Mouse (Mus musculus) cerebellum, adult 9-10 months (tissue): ENCODE measurements around the gene Dpep3.
"Not testable (repeated sequence)": the region's sequence is repeated elsewhere in the genome, so short reads cannot be mapped to it uniquely, and the experiment has no call there.

Experiments
- DNase-seq: peaks from one replicate; pipeline ENCODE4 v3.0.0; 2022

The Dpep3 gene

DNA sequence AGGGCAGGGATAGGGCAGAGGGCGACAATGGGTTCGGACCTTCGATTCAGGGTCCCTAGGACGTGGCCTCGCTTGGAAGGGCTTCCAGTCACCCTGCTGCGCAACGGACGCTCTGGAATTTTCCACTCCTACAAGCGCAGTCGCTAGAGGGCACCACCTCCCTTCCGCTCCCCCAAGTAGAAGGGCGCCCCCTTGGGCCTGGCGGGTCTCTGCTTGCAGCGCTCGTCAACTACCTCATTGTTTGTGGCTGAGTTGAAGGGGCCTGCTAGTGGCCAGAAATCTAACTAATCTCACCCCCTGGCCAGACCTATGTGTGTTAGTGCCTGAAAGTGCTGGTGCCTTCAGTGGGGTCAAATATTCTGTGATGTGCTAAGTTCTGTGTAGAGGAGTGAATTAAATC, at the start of gene Dpep3:
Gene Dpep3, minus strand, starts transcription at position 105 of the 400 bp plus-strand sequence.
- no peak for DNase-seq

DNA sequence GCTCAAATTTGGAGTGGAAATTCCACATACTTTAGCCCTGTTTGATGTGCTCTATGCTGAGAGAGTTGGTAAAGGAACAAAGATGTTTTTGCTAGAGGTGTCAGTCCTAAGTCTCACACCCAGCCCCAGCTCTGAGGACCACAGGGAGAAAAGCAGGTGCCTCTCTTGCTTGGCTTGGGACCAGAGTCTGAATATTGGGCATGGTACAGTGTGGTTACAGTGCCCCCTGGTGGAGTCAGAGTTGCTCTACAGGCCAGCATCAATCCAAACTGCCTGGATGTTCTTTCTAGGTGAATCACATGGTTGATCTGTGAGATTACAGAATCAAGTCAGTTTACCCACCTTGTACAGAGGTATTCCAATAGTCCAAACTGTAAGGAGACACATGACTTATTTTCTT, 43.3 kb upstream of the Dpep3 start:
- peak; percentile 90 for DNase-seq

DNA sequence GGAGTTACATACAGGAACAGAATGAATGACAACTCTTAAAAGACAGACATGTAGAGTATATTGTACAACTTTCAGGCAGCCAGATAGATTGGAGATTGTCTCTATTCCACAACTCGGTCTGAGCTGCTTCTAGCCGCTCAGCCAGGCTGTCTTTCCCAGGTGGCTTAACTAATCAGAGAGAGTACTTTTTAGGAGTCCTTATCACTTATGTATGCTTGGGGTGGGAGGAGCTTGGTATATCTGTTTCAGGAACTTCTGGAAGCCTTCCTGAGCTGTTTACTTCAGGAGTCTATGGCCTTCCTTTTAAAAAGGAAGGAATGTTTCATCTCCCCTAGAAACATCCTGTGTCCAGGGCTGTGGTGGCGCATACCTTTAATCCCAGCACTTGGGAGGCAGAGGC, 38.8 kb upstream of the Dpep3 start:
- no peak for DNase-seq

DNA sequence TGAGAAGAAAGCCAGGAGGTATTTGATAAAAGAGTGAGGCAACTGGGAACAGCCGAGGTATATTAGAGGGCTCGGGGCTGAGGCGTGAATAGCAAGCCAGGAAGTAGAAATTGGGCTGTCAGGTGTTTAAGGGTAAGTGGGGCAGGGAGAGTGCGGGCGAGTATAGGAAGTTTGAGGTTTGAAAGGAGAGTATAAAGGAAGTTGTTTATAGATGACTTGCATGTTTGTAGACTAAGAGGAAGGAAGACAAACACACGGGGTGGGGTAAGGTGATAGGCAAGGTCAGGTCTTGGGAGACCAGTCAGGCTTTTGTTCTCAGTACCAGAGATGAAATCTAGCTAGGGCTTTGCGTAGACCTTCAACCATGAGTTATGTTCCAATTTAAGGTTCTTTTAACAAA, 37.9 kb upstream of the Dpep3 start:
- no peak for DNase-seq

DNA sequence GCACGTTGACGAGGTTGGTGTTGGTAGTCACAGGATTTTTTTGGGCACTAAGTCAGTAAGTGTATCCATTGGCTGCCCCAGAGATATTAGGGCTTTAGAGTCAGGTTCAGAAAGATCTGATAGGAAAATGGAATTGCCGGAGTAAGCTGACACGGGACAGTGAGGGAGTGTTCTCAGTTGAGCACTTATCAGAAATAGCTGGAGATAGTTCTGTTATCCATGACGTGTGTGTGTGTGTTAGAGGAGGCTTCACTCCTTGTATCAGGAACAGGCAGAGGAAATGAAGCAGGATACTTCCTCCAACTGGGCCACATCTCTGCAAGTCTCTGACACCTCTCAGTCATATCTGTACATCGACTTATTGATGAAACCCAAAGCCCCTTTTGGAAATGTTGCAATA, 37.1 kb upstream of the Dpep3 start:
- no peak for DNase-seq

DNA sequence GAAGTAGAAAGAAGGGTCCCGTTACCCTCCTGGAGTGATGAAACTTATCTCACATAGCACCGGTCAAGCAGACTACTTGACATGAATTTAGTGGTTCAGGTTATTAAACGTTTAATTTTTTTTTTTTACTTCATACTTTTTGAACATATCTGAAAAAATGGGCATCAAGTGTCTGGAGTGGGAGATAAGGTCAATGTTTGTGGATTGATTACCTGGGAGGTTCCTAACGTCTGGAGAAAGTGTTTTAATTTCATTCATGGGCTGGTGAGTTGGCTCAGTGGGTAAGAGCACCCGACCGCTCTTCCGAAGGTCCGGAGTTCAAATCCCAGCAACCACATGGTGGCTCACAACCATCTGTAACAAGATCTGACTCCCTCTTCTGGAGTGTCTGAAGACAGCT, 33.0 kb upstream of the Dpep3 start:
- not testable (repeated sequence) for DNase-seq

DNA sequence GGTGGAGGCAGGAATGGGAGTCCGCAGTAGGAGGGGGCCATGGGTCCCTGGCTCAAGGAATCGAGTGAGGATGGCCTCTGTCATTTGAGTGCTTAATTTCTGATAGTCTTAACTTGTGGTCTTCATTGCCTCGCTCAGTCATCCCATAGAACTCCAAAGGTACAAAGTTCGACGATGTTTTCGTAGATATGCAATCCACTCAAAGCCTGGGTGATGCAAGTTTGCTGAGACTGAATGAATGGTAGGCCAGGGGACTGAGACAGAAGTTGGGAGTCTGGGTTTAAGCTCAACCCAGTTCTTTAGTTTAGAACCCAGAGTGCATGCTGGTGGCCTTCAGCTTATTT, 32.4 kb upstream of the Dpep3 start, which contains the start of gene Ddx28:
Gene Ddx28, minus strand, starts transcription at position 240 of the 344 bp plus-strand sequence.
- DNase-seq, result no peak

DNA sequence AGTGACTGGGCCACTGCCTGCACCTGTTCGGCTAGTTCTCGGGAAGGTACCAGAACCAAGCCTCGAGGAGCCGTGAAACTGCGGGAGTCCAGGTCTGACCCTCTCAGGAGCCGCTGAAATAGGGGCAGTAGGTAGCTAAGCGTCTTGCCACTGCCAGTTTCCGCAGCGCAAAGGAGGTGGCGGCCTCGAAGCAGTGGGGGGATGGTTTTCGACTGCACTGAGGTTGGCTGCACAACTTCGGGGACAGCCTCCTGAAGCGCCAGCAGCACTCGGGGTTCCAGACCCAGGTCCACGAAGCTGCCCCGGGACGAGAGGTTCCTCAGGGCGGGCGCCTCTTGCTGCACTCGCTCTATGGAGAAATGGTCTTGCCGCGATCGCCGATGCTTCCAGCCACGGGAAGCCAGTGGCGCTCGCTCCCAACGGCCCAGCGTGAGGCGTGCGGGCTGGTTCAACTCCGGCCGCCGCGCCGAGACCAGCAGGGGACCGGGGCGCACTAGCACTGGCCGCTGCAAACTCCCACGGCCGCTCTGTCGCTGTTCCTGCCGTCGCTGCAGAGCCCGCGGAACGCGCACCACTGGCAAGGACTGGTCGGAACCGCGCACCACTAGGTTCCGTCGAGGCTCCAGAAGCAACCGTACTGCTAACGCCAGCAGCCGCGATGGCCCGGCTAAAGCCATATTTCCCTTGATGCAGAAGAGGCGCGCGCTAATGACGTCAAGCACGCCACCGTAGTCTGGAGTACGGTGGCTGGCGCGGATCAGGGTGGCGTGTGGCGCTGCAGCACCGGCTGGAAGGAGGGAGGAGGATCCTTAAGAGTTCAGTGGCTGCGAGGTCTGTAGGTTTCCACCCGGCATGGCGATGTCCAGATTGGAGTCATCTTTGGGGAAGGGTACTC, 31.8 kb upstream of the Dpep3 start:
- DNase-seq, result peak; percentile 91

DNA sequence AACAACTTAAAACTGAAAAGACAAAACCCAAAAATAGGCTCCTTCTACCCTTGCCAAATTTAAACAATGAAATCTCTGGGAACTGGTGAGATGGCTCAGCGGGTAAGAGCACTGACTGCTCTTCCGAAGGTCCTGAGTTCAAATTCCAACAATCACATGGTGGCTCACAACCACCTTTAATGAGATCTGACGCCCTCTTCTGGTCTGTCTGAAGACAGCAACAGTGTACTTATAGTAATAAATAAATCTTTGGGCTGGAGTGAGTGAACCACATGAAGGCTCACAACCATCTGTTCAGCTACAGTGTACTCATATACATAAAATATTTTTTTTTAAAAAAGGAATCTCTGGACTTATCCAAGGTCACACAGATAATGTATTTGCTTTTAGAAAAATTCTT, 28.7 kb upstream of the Dpep3 start:
- DNase-seq, result not testable (repeated sequence)

DNA sequence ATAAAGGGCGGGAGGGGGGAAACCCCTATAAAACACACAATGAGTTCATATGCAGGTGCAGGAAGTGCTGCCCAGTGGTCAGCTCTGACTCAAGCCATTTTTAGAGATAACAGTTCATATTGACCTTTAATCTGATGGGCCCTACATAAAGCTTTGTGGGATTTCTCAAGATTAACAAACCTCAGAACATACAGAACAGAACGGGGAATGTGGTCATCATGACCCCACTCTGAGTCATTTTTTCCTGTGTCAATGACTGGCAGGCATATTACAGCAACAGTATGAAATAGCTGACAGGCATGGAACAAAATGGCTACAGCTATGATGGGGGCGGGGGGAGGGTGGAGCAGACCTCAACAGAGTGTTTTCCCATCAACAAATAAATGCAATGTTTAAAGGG, 27.9 kb upstream of the Dpep3 start:
- DNase-seq, result no peak

DNA sequence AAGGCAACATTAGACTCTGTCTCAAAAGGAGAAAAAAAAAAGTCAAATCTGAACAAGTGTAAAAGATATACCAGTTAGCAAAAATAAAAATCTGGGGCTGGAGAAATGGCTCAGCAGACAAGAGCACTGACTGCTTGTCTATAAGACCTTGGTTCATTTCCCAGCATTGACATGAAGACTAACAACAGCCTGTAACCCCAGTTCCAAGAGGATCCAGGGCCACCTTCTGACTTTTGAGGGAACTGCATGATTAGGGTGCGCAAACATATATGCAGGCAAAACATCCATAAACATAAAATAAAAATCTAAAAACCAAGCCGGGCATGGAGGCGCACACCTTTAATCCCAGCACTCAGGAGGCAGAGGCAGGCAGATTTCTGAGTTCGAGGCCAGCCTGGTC, 27.2 kb upstream of the Dpep3 start:
- no peak for DNase-seq

DNA sequence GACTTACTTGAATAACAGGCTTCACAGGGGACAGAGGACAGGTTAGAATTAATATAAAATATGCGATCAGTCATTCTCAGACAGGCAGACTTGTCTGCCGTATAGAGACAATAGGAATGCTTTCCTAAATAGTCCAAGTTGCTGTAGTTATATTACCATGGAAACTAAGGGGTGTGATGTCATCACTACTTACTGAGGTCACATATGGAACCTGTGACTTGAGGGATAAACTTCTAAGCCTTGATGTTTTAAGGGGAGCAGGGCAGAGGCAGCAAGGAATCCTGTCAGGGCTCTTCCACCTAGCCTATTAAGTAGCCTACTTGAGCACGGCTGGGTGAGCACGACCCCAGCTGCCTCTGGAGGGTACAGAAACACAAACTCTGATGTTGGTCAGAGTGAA, 26.6 kb upstream of the Dpep3 start, which contains the start of gene Dpep2nb:
Gene Dpep2nb, minus strand, starts transcription at position 101 of the 400 bp plus-strand sequence.
- DNase-seq, result no peak

DNA sequence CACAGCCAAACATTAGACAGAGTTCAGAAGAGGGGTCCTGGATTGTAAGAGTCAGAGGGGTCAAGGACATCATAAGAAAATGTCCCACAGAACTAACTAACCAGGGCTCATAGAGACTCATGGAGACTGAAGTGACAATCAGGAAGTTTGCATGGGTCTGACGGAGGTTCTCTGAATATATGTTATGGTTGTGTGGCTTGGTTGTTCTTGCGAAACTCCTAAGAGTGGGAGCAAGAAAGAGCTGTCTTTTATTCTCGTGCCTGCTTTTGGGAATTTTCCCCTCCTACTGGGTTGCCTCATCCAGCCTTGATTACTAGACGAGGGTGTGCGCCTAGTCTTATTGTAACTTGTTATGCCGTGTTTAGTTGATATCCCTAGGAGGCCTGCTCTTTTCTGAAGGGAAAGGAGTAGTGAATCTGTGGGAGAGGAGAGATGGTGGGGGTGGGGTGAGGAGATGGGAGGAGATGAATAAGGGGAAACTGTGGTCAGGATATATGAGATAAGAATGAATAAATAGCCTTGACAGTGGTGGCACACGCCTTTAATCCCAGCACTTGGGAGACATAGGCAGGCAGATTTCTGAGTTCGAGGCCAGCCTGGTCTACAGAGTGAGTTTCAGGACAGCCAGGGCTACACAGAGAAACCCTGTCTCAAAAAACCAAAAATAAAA, 25.4 kb upstream of the Dpep3 start:
- DNase-seq, result no peak

DNA sequence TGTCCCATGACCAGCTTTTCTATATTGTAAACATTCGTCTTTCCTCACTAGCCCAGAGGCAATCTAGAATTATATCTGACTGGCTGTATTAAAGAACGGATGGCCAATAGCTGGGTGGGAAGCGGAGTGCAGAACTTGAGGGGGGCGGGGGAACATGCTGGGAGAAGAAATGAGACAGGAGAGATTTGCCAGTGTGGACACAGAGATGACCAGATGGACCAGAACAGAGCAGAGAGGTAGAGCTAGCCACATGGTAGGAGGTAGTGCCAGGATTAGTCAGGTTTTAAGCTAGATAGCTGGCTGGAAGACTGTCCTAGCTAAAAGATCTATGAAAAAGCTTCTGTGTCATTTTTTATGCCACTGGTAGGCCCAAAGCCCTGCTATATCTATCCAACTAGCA, 22.7 kb upstream of the Dpep3 start:
- DNase-seq, result peak; percentile 90

DNA sequence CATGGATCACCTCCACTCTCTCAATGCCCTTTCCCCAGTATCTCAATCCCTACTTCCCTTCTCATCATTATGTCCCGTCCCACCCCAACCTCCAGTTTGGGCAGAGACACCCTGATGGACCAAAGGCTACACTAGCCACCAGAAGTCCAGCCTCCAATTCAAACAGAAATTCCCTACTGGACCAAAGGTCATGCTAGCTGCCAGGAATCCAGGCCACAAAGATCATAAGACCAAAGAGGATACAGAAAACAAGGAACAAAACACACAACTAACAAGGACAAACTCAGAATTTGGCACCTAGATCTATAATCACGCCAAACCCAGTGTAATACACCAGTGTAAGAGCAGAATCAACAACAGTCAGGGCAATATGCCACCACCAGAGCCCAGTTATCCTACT, 19.7 kb upstream of the Dpep3 start:
- no peak for DNase-seq

DNA sequence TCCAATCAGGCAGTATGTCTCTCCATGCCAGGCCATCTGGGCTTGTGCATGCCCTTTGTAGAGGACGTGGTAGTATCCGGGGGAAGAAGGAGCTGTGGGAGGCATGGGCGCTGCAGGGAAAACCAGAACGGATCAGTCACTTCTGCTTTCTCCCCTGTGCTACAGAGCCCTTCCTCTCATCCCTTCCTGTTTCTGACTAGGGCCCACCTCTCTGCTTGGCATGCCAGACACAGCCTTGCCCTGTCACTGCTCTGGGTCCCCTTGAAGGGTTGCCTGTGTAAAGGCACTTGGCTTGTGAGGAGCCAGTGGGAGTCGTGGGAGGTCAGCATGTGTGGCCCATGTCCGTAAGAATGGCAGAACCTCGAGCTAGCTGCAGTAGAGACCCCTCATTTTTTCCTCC, 17.1 kb upstream of the Dpep3 start:
- no peak for DNase-seq

DNA sequence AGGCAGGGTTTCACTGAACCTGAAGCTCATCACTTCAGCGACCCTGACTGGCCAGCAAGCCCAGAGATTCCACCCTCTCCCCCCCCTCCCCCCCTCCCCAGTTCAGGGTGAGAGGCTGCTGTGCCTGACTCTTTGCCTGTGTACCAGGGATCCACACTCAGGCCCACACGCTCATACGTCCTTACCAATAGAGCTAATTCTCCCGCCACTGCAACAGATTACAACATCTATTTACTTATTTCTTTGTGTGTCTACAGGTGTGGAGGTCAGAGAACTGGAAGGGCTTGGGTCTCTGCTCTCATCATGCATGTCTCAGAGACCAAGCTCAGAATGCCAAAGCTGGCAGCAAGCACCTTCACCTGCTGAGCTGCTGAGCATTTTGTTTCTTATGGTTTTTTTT, 14.0 kb upstream of the Dpep3 start:
- no peak for DNase-seq

DNA sequence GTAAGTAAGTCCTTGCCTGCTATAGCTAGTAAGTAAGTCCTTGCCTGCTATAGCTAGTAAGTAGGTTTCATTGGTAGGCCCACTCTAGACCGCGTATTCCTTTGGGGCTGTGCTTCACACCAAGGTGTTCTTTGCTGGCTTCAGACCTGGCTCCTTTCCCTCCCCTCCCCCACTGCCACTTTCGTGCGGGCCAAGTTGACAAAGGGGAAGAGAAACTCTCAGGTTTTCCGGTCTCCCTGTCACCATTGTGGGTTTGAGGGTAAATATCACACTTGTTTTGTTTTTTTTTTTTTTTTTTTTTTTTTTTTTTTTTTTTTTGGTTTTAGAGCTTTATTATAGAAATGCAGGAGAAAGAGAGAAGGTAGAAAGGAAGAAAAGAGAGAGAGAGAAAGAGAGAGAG, 13.3 kb upstream of the Dpep3 start:
- no peak for DNase-seq

DNA sequence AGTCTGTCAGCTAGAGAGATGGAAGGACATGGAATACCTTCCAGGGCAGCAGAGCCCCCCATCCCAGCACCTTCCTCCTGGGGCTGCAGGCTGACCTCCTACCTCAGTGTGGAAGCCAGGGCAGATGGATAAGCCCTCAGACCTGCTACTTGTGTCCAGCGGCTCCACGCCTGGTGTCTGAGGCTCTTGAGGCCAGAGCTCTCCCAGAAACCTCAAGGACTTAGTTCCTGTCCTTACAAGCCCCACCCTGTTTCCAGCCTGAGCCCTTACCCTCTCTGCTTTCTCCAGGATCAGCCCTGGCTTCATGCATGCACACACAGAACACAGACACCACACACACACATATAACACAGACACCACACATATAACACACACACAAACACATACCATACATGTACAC, 12.3 kb upstream of the Dpep3 start:
- no peak for DNase-seq

DNA sequence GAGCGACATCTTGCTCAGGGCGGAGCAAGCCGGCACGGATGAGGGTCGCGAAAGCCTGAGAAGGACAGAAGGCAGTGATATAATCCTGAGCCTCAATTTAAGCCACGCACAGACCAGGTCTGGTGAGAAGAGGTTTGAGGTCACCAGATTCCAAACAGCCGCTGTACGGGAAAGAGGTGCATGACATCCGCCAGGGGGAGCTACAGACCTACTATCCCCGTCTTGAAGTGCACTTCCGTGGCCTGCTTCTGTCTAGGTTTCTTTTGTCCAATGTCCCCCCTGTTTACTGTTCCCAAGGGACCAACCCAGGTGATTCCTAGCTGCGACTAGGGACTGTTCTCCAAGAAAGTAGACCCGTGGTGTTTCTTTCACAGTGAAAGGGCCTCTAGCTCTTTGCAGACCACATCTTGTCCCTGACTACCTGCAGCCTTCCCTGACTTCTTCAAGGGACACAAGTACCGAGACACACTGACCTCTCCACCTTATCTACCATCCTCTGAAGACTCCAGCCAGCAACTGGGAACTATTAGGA, 11.7 kb upstream of the Dpep3 start, which contains the start of gene Dus2:
Gene Dus2, plus strand, starts transcription at position 482 of the 532 bp plus-strand sequence.
- DNase-seq, result peak; percentile 83

DNA sequence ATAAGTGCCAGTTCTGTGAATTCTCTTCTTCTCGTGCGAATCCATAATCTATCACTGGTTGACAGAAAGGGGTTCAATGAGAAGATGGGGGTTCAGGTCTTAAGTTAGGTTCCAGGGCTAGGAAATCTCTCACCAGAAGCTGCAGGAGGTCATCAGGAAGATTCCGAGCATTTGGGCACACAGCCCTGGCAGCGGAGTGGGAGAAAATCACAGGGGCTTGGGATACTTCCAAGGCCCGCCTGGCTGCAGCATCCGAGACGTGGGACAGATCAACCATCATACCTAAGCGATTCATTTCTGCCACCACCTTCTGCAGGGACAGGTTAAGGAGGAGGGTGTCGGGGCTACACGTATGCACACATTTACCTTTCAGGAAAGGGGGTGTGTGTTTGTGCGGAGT, 9.3 kb upstream of the Dpep3 start:
- DNase-seq, result no peak

DNA sequence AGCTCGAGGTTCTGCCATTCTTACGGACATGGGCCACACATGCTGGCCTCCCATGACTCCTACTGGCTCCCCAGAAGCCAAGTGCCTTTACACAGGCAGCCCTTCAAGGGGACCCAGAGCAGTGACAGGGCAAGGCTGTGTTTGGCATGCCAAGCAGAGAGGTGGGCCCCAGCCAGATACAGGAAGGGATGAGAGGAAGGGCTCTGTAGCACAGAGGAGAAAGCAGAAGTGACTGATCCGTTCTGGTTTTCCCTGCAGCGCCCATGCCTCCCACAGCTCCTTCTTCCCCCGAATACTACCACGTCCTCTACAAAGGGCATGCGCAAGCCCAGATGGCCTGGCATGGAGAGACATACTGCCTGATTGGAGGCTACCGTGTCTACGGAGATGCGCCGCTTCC, 4.2 kb upstream of the Dpep3 start:
- not testable (repeated sequence) for DNase-seq

DNA sequence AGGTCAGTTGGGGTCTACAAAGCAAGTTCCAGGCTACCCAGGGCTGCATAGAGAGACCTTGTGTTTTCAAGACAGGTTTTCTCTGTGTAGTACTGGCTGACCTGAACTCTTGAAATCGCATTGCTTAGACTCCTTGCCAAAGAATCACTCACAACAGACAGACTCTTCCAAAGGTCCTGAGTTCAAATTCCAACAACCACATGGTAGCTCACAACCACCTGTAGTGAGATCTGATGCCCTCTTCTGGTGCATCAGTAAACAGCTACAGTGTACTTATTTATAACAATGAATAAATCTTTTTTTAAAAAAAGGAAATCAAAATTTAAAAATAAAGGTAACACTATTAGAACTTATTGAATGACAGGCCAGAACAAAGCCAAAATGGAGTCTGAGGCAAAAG, 1.9 kb upstream of the Dpep3 start:
- DNase-seq, result no peak

DNA sequence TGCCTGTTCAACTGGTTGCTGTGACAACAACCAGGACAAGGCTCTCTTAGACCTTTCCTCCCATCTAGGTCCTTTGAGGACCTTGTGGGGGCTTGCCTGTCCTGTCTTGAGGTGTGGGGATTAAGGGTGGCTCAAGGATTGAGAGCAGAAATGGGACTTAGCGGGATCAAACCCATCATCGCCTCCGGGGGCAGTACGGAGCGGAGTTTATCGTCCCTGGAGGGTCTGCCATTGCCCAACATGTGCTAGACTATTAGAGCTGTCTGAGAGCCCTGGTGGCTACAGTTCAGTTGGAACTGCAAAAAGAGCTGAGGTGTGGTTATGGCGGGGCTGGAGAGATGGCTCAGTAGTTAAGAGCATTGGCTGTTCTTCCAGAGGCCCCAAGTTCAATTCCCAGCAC, 3.9 kb downstream of the Dpep3 start:
- no peak for DNase-seq
